Mouse (Mus musculus) forebrain, embryonic 16.5 days (tissue): ENCODE results near the gene Ddx23. TPM values are rescaled to one million over a fixed set of nuclear protein-coding genes. Genes with fewer than 3 reads are reported as not detected.

Experiments
- ATAC-seq: fragments of 200-750 bp; cut with Nextera tagmentation; 2 replicates; pipeline ENCODE4 v1.8.0; 2017; ENCODE audit warnings: mild to moderate bottlenecking, moderate library complexity
- H3K27ac ChIP-seq: fragments of 300-500 bp; sonication (generic); 2 replicates; pipeline ENCODE4 v1.5.1; 2014; ENCODE audit warnings: low read length, control low read depth
- H3K27me3 ChIP-seq: fragments of 300-500 bp; sonication (generic); replicated peaks from 2 replicates; pipeline ENCODE4 v1.6.1; 2014; ENCODE audit warnings: low read length; ENCODE audit not compliant: control insufficient read depth, insufficient read depth
- H3K36me3 ChIP-seq: fragments of 300-500 bp; sonication (generic); 2 replicates; pipeline ENCODE4 v1.6.1; 2014; ENCODE audit not compliant: control insufficient read depth, insufficient read depth
- H3K4me1 ChIP-seq: fragments of 300-500 bp; sonication (generic); replicated peaks from 2 replicates; pipeline ENCODE4 v1.6.1; 2014; ENCODE audit warnings: low read length; ENCODE audit not compliant: control insufficient read depth, insufficient read depth
- H3K4me2 ChIP-seq: fragments of 300-500 bp; sonication (generic); 2 replicates; pipeline ENCODE4 v1.6.1; 2014; ENCODE audit warnings: mild to moderate bottlenecking, low read length, control low read depth
- H3K4me3 ChIP-seq: fragments of 300-500 bp; sonication (generic); replicated peaks from 2 replicates; pipeline ENCODE4 v1.5.1; 2014; ENCODE audit warnings: mild to moderate bottlenecking, low read length, control low read depth
- H3K9ac ChIP-seq: fragments of 300-500 bp; sonication (generic); replicated peaks from 2 replicates; pipeline ENCODE4 v1.6.1; 2014; ENCODE audit warnings: low read depth, low read length, control low read depth
- H3K9me3 ChIP-seq: fragments of 300-500 bp; sonication (generic); 2 replicates; pipeline ENCODE4 v1.6.1; 2016; ENCODE audit warnings: low read length; ENCODE audit not compliant: control insufficient read depth
- WGBS: fragments of 180-500 bp; shearing (Covaris S2); extraction: QIAGEN DNeasy Blood & Tissue Kit; methylation state at CpG from one replicate; pipeline ENCODE4 v1.1.7; 2014; 5-methylcytosine and 5-hydroxymethylcytosine counted together
- polyA plus RNA-seq: library from polyadenylated mRNA; unstranded; fragments of >200 nt; fragmentation: Nextera tagmentation; extraction: Ambion mirVana; gene quantifications from 2 replicates; pipeline ENCODE4 v1.2.1, GENCODE M21; 2015

Gene Ddx23
- polyA plus RNA-seq, 1 experiment from 2014 or later = 25.5 TPM

DNA sequence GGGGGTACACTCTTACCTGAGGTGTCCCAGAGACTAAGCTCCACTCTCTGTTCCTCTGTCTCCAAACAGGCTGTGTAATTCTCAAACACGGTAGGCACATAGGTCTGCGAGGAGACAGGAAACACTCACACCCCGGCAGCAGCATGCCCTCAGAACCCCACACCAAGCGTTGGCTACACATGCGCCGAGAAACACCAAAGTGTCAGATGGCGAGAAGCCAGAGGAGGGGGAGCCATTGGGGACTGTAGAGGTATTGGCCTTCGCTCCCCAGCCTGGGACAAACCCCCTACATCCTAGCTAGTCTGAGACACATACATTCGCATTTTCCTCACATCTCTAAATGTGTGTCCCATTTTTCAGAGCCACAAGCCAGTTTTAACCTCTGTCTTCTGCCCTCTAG is 13.8 kb upstream of the Ddx23 start:
- no peak for ATAC-seq
- peak overlapping the region; percentile 54 for H3K4me3 ChIP-seq

DNA sequence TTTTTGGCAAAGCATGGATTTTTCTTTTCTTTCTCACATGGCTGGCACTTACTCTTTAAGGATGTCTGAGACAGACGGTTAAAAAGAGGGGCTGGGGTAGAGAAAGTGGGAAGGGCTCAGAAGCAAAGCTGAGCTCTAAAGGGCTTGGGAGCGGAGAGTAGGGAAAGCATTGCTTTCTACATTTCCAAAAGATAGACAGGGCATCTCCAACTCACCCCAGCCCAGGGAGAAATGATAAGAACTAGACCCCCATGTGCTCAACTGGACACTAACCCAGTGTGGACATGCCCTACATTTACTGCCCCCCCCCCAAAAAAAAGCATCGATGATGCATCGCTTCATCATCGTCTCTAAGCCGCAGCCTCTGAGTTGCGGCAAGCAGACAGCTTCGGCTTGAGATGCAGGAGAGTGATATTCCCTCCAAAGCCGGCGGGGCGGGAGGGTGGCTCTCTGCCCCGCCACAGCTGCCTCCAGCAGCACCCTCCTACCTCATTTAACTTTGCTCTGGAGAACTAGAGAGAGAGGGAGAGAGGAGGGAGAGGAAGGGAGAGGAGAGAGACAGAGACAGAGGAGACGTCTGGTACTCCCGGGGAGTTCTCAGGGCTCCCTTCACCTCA is 13.0 kb upstream of the Ddx23 start:
- Histone ChIP-seq H3K4me3 (peak overlapping the region; percentile 54), H3K4me2 (peak overlapping the region; percentile 91), H3K4me1 (peaks cover 35% of the 10 kb centered on the region), H3K9ac (peak overlapping the region; percentile 53), H3K36me3 (no peaks in the 10 kb centered on the region), H3K27ac (peak overlapping the region; percentile 70), H3K27me3 (no peaks in the 10 kb centered on the region), H3K9me3 (no peaks in the 10 kb centered on the region)
- 5% methylated on average over 14 of the region's 14 CpGs for WGBS
- no peak for ATAC-seq

More for the DNA sequence above, 13.8 kb upstream of the Ddx23 start:
- Histone ChIP-seq H3K36me3 (no peaks in the 10 kb centered on the region), H3K4me2 (peak overlapping the region; percentile 91), H3K9ac (peak overlapping the region; percentile 53), H3K27me3 (no peaks in the 10 kb centered on the region), H3K4me1 (peaks cover 35% of the 10 kb centered on the region), H3K9me3 (no peaks in the 10 kb centered on the region), H3K27ac (no peak overlapping the region)
- WGBS = 1% methylated on average over 9 of the region's 9 CpGs

DNA sequence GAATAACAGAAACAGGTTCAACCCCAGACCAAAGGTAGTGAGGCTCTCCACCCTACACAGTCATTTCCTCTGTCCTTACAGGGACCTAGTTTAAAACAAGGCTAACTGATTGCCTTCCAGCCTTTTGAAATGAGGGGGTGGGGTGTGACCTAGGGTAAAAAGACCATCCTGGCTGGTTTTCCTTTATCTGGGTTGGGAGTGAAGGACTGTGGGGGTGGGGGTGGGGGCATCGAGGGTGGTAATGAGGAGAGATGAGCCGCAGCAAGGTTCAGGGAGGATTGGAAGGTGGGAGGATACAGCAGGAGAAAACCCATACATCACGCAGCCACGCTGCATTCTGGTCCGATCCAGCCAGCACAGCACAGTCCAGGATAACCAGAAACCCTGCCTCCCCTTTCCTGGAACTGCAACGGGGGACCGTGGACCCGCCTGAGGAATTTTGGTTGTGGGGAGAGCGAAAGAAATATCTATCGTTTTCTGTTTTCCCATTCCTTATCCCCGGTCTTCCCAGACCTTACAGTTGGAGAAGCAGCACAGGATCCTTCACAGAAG is 12.4 kb upstream of the Ddx23 start:
- Histone ChIP-seq H3K9ac (peak overlapping the region; percentile 53), H3K27me3 (no peaks in the 10 kb centered on the region), H3K27ac (peak overlapping the region; percentile 70), H3K9me3 (no peaks in the 10 kb centered on the region), H3K4me2 (peak overlapping the region; percentile 91), H3K4me1 (peaks cover 35% of the 10 kb centered on the region), H3K4me3 (peak overlapping the region; percentile 54), H3K36me3 (no peaks in the 10 kb centered on the region)
- ATAC-seq = no peak
- WGBS = 21% methylated on average over 11 of the region's 11 CpGs

DNA sequence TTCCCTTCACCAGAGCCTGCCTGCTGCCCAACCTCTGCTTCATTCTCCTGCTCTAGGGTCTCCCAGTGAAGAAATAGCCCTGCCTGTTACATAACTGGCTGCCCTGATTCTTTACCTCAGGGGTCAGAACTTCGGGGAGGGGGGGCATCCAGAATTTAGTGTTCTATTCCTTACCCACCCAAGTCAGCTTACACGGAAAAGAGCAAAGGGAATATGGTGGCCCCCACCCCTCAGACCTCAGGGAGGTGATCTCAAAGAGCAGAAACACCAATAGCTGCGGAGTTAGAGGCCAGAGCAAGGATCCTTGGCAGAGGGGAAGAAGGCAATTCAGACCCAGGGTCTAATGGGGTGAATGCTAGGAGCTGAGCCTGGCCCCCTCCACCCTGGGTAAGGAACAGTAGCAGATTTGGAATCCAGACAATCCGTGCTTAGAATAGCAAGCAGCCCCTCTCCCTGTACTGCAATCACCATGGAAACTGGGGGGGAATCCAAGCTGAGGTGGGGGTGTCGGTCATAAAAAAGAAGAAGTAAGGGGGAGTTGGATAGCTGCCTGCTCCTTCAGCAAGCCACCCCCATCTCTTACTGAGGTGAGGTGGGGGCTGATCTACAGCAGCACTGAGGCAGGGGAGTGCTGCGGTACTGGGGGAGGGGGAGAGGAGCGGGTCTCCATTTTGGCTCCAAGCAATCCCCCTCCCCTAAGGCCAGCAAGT is 11.7 kb upstream of the Ddx23 start:
- Histone ChIP-seq H3K4me1 (peaks cover 35% of the 10 kb centered on the region), H3K27me3 (no peaks in the 10 kb centered on the region), H3K36me3 (no peaks in the 10 kb centered on the region), H3K4me3 (peak overlapping the region; percentile 54), H3K4me2 (peak overlapping the region; percentile 91), H3K27ac (peak overlapping the region; percentile 70), H3K9me3 (no peaks in the 10 kb centered on the region), H3K9ac (peak overlapping the region; percentile 53)
- peak; percentile 67 for ATAC-seq
- WGBS = 6% methylated on average over 7 of the region's 7 CpGs

DNA sequence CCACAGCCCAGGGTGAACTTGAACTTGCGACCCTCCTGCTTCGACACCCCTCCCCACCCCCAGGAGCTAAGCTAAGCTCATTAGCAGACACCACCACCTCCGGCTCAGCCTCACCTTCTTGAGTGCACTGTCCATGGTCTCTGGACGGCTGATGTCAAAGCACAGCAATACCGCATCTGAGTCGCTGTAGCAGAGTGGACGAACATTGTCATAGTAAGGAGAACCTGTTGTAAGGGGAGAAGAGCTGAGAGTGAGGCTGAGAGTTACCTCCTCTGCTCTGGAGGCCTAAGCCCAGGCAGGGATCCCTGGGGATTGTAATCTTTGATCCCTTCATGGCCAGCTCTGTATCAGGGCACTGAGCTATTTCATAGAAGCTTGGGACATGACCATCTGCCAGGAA is 11.0 kb upstream of the Ddx23 start:
- Histone ChIP-seq H3K4me1 (peaks cover 35% of the 10 kb centered on the region), H3K4me2 (peak overlapping the region; percentile 91; the same call in 1 of the 2 replicates), H3K27me3 (no peaks in the 10 kb centered on the region), H3K36me3 (no peaks in the 10 kb centered on the region), H3K27ac (no peak overlapping the region), H3K9ac (peak overlapping the region; percentile 53), H3K4me3 (no peak overlapping the region), H3K9me3 (no peaks in the 10 kb centered on the region)
- 89% methylated on average over 7 of the region's 7 CpGs for whole genome bisulfite sequencing
- ATAC-seq = no peak

DNA sequence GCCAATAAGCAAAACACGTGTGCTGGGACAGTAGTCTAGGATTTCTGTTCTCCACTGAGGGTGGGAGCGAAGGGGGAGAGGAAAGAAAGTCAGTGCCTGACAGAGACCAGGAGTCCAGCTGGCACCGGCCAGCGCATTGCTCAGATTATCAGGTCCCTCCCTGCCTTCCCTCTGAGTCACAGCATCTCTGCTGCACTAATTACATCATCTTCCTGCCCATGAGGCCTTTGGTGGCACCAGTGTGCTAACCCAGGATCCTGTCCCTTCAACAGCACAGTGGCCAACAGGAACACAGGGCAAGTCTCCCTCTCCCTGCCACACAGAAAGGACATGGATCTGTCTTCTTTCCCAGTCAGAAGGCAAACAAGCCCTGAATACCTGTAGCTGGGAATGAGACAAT is 9.9 kb upstream of the Ddx23 start:
- Histone ChIP-seq H3K9me3 (no peaks in the 10 kb centered on the region), H3K4me3 (no peak overlapping the region), H3K4me1 (peaks cover 33% of the 10 kb centered on the region), H3K27me3 (no peaks in the 10 kb centered on the region), H3K4me2 (no peak overlapping the region), H3K27ac (no peak overlapping the region), H3K9ac (no peak overlapping the region), H3K36me3 (no peaks in the 10 kb centered on the region)
- no peak for ATAC-seq
- WGBS = 77% methylated on average over 4 of the region's 4 CpGs

DNA sequence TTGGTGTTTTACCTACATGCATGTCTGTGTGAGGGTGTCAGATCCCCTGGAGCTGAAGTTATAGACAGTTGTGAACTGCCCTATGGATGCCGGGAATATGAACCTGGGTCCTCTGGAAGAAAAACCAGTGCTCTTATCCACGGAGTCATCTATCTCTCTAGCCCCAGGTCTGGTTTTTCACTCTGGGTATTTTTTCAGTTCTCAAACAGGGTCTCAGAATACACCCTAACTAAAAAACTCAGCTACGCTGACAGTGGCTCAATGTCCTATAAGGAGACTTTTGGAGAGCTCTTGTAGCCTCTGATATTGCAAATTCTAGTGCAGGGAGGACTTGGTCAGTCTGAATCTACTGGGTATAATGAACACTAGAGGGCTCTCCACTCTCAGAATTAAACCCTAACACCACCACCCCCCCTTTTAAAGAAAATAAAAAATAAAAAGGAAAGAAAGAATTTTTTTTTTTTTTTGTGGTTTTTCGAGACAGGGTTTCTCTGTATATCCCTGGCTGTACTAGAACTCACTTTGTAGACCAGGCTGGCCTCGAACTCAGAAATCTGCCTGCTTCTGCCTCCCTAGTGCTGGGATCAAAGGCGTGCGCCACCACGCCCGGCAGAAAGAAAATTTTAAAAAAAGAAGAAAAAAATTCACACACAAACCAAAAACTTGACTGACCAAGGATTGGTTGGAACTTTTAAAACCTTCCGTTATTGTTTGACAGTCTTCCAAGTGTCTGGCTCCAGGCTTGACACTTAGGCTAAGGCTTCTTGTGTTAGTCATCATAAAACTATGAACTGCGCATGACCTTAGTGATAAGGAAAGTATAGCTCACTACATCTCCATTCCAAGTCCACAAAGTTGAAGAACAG is 1.6 kb upstream of the Ddx23 start:
- Histone ChIP-seq H3K27ac (no peak overlapping the region), H3K9me3 (no peaks in the 10 kb centered on the region), H3K4me2 (no peak overlapping the region), H3K9ac (no peak overlapping the region), H3K4me1 (peaks cover 14% of the 10 kb centered on the region; the same call in 1 of the 2 replicates), H3K4me3 (no peak overlapping the region), H3K27me3 (no peaks in the 10 kb centered on the region), H3K36me3 (no peaks in the 10 kb centered on the region)
- WGBS = 80% methylated on average over 11 of the region's 11 CpGs
- no peak for ATAC-seq

DNA sequence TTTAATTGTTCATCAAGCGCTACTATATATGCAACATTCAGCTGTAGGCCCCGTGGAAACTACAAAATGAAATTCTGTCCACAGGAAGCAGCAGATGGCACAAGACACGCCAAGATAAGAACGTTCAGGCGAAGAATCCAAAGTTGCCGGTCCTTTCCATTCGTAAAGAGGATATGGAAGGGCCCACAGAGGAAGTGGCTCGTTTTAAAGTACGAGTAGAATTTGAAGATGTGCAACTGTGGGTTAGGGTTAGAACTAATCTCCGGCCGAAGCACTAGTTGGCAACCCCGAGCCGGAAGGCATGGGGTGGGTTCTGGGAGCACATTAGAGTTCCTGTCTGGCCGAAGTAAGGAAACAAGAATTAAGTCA is 512 bp downstream of the Ddx23 start:
- Histone ChIP-seq H3K27ac (peak overlapping the region; percentile 87), H3K27me3 (no peaks in the 10 kb centered on the region), H3K9me3 (no peaks in the 10 kb centered on the region), H3K4me3 (peak overlapping the region; percentile 78), H3K9ac (peak overlapping the region; percentile 91), H3K4me2 (peak overlapping the region; percentile 47), H3K4me1 (peaks cover 14% of the 10 kb centered on the region; the same call in 1 of the 2 replicates), H3K36me3 (peaks cover 12% of the 10 kb centered on the region)
- peak; percentile 5; the same call in 1 of the 2 replicates for ATAC-seq
- WGBS = under 1% methylated on average over 14 of the region's 14 CpGs
